Mouse (Mus musculus) C2C12 (cell line): ENCODE measurements around the gene Rbm34. TPM values are rescaled to one million over a fixed set of nuclear protein-coding genes. Genes with fewer than 3 reads are reported as not detected.

Experiments
- H3K27me3 ChIP-seq: one replicate; pipeline ENCODE4 v1.6.1; 2011; ENCODE audit not compliant: control insufficient read depth, insufficient read depth, insufficient read length
- H3K36me3 ChIP-seq: one replicate; pipeline ENCODE4 v1.6.1; 2011; ENCODE audit not compliant: control insufficient read depth, insufficient read depth
- H3K4me3 ChIP-seq: one replicate; pipeline ENCODE4 v1.5.1; 2011; ENCODE audit warnings: mild to moderate bottlenecking, control low read depth; ENCODE audit not compliant: poor library complexity, insufficient read depth, severe bottlenecking
- H3K79me2 ChIP-seq: one replicate; pipeline ENCODE4 v1.6.1; 2011; ENCODE audit not compliant: control insufficient read depth, insufficient read depth
- H3K79me3 ChIP-seq: one replicate; pipeline ENCODE4 v1.6.1; 2011; ENCODE audit warnings: low read depth, control low read depth
- H3ac ChIP-seq: one replicate; pipeline ENCODE3; 2011; ENCODE audit warnings: low read depth; ENCODE audit not compliant: control insufficient read depth, insufficient read length
- CEBPB ChIP-seq: IDR thresholded peaks from one replicate; pipeline ENCODE4 v1.6.1; 2011; ENCODE audit warnings: low read depth, mild to moderate bottlenecking, control low read depth, moderate library complexity
- CTCF ChIP-seq: IDR thresholded peaks from one replicate; pipeline ENCODE4 v1.5.1; 2011; ENCODE audit not compliant: control insufficient read depth, insufficient read depth, insufficient read length
- FOSL1 ChIP-seq: IDR thresholded peaks from one replicate; pipeline ENCODE4 v1.8.0; 2011; ENCODE audit warnings: mild to moderate bottlenecking, low read length; ENCODE audit not compliant: poor library complexity, insufficient read depth, severe bottlenecking
- MAX ChIP-seq: IDR thresholded peaks from one replicate; pipeline ENCODE4 v1.6.1; 2011; ENCODE audit warnings: mild to moderate bottlenecking, control low read depth
- MYOD1 ChIP-seq: IDR thresholded peaks from one replicate; pipeline ENCODE4 v1.6.1; 2011; ENCODE audit warnings: low read depth; ENCODE audit not compliant: control insufficient read depth, insufficient read length
- MYOG ChIP-seq: IDR thresholded peaks from one replicate; pipeline ENCODE4 v1.6.1; 2011; ENCODE audit not compliant: control insufficient read depth, insufficient read length; ENCODE audit errors: extremely low read depth
- USF1 ChIP-seq: IDR thresholded peaks from one replicate; pipeline ENCODE4 v1.6.1; 2011; ENCODE audit warnings: low read depth, mild to moderate bottlenecking, control low read depth, moderate library complexity
- polyA plus RNA-seq: library from polyadenylated mRNA; unstranded; fragments of >200 nt; fragmentation: generic; extraction: Trizol; gene quantifications from one replicate; pipeline ENCODE4 v1.2.1, GENCODE M21; 2012; ENCODE audit warnings: missing spikeins

The Rbm34 gene
- polyA plus RNA-seq, 1 experiment: 7.4 TPM

- H3K27me3 ChIP-seq: no peaks in the 10 kb centered on the region
- H3ac ChIP-seq: peak overlapping the region; percentile 96
- TF ChIP-seq USF1: peak; percentile 25
- no peak for TF ChIP-seq FOSL1
- peaks cover 64% of the 10 kb centered on the region for H3K36me3 ChIP-seq
- H3K79me2 ChIP-seq: peaks cover 56% of the 10 kb centered on the region
- H3K4me3 ChIP-seq: peak overlapping the region; percentile 97
- H3K79me3 ChIP-seq: peaks cover 53% of the 10 kb centered on the region
These were observed 25.8 kb downstream of the Rbm34 start for GRCm38 (mm10) chr8:126944781-126945691.

DNA sequence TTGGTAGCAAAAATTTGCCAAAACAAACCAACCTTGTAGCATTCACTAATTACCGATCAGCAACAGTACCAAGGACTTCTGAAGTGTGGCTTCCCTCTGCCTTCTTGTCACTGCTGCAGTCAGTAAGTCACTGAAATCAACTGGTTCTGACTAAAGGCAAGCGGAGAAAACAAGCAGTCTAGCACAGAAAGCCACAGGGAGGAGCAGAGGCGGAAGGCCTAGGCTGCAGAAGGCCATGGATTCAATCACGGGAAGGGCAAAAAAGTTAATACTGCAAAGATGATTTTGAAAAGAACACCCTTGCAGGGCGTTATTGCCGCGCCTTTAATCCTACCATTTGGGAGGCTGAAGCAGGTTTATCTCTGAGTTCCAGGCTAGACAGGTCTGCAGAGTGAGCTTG, 27.3 kb downstream of the Rbm34 start:
- peaks cover 70% of the 10 kb centered on the region for H3K79me2 ChIP-seq
- TF ChIP-seq USF1: no peak
- no peak for TF ChIP-seq MAX
- TF ChIP-seq CTCF: no peak
- no peak for TF ChIP-seq MYOD1
- TF ChIP-seq MYOG: no peak
- no peak for TF ChIP-seq CEBPB
- no peak for TF ChIP-seq FOSL1
- peaks cover 66% of the 10 kb centered on the region for H3K36me3 ChIP-seq
- H3ac ChIP-seq: peak overlapping the region; percentile 5
- H3K27me3 ChIP-seq: no peaks in the 10 kb centered on the region
- peak overlapping the region; percentile 97 for H3K4me3 ChIP-seq
- H3K79me3 ChIP-seq: peaks cover 66% of the 10 kb centered on the region

DNA sequence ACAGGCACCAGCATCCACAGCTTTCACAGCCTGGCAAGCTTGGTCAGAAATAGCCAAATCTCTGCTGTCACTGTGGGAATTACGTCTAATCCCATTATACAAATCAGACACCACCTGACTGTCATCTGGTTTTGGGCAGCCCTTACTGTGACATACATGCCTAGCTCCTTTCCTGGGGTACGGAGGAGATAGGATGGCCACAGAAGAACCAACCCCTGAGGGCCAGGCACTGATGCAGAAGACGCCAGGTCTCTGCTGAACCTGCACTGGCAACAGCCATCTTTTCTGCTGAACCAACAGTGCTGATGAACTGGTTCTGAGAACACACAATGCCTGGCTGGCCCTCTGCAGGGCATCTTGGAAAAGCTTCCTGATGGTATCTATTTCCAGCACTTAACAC, 33.5 kb downstream of the Rbm34 start:
- peaks cover 75% of the 10 kb centered on the region for H3K79me3 ChIP-seq
- peaks cover 83% of the 10 kb centered on the region for H3K36me3 ChIP-seq
- no peak for TF ChIP-seq MAX
- TF ChIP-seq USF1: no peak
- no peak for TF ChIP-seq CEBPB
- no peak for TF ChIP-seq MYOG
- TF ChIP-seq MYOD1: no peak
- no peak for TF ChIP-seq FOSL1
- TF ChIP-seq CTCF: no peak
- peaks cover 96% of the 10 kb centered on the region for H3K79me2 ChIP-seq
- H3ac ChIP-seq: no peak overlapping the region
- no peak overlapping the region for H3K4me3 ChIP-seq
- no peaks in the 10 kb centered on the region for H3K27me3 ChIP-seq

- no peak overlapping the region for H3ac ChIP-seq
- TF ChIP-seq CTCF: no peak
- TF ChIP-seq MYOD1: no peak
- TF ChIP-seq CEBPB: no peak
- TF ChIP-seq USF1: no peak
- no peak for TF ChIP-seq MYOG
- TF ChIP-seq FOSL1: no peak
- TF ChIP-seq MAX: no peak
- H3K27me3 ChIP-seq: no peaks in the 10 kb centered on the region
- H3K4me3 ChIP-seq: no peak overlapping the region
- H3K79me3 ChIP-seq: peaks cover 61% of the 10 kb centered on the region
- H3K79me2 ChIP-seq: peaks cover 92% of the 10 kb centered on the region
- peaks cover 83% of the 10 kb centered on the region for H3K36me3 ChIP-seq
These were observed 34.9 kb downstream of the Rbm34 start for GRCm38 (mm10) chr8:126935932-126936331.

GRCm38 (mm10) chr8:126935387-126935786, 35.5 kb downstream of the Rbm34 start:
- Histone ChIP-seq H3K27me3 (no peaks in the 10 kb centered on the region), H3K36me3 (peaks cover 87% of the 10 kb centered on the region)
- TF ChIP-seq USF1: no peak
- TF ChIP-seq FOSL1: no peak
- no peak for TF ChIP-seq MYOD1
- TF ChIP-seq CEBPB: no peak
- no peak for TF ChIP-seq MAX

DNA sequence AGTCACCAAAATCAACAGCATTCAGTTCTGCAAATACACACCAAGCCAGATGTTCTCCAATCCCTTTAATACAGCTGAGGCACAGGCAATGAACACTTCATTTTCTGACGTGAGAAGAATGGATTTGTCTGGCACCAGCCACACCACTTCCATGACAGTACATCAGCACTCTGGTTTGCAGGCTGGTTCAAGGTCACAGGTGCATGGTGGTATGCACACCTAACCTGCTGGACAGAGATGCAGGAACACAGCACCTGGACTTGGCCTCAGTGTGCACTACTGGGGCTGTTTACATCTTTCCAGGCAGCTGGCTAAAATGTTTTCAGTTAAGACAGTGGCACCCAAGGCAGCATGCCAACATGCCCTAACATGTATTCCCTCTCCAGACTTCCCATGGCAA, 38.2 kb downstream of the Rbm34 start:
- Histone ChIP-seq H3K4me3 (no peak overlapping the region), H3K79me3 (peaks cover 31% of the 10 kb centered on the region), H3K27me3 (no peaks in the 10 kb centered on the region), H3K36me3 (peaks cover 75% of the 10 kb centered on the region), H3ac (no peak overlapping the region), H3K79me2 (peaks cover 66% of the 10 kb centered on the region)
- TF ChIP-seq MAX: no peak
- TF ChIP-seq CTCF: no peak
- no peak for TF ChIP-seq MYOG
- TF ChIP-seq USF1: no peak
- no peak for TF ChIP-seq MYOD1
- TF ChIP-seq FOSL1: no peak
- no peak for TF ChIP-seq CEBPB

More at GRCm38 (mm10) chr8:126935387-126935786, 35.5 kb downstream of the Rbm34 start:
- no peak overlapping the region for H3ac ChIP-seq
- no peak overlapping the region for H3K4me3 ChIP-seq
- H3K79me2 ChIP-seq: peaks cover 87% of the 10 kb centered on the region
- peaks cover 56% of the 10 kb centered on the region for H3K79me3 ChIP-seq
